Mouse (Mus musculus): ENCODE results near the gene Ppp4r4.
A peak's percentile ranks its signal among the peaks of the same experiment; 100 is the strongest.

Ppp4r4 gene

DNA sequence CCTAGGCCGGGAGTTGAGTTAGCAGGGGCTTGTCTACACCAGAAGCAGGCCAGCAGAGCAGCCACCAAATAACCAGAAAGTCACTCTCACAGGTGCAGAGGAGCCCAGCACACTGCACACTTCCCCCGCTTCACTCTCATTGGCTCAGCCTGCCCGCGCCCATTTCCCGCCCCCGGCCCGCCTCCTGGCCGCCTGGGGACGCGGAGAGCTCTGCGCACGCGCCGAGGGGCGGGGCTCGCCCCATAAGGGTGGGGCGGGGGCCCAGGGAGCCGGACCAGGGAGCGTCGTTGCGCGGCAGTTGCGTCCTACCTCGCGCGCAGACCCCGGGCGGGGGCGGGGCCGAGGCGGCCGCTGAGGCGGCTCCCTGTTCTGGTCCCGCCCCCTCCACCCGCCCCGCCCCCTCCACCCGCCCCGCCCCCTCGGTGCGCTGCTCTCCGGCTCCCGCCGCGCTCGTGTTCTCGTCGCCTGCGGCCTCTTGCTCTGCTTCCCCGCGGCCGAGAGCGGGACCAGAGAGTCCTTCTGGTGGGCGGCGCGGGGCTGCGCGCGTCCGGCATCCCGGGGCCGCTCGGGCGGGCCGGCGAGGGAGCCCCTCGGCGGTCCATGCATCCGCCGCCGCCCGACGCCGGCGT, at the start of gene Ppp4r4:
Gene Ppp4r4, plus strand, starts transcription at position 264 of the 629 bp plus-strand sequence.
- peak; percentile 95 to 96 for DNase-seq (ENCODE audit: low spot score in 2 of 2)

DNA sequence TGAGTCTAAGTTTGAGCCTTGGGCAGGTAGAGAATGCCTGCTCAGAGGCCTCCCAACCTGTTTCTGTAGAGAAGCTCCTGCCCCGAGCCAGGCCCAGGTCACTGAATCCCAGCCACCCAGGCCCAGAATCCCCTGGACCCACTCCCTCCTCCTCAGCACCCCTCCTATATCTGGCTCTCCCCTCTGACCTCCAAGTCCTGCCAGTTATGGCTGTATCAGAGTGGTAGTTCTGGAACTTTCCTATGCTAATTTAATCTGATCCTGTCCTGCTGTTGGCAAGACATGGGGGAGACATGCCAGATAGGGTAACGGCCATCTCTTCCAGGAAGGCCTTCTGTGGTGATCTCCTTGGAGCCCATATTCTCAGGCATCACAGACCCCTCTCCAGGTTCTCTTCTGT, 49.3 kb upstream of the Ppp4r4 start:
- no peak for DNase-seq (ENCODE audit: low spot score in 2 of 2)

DNA sequence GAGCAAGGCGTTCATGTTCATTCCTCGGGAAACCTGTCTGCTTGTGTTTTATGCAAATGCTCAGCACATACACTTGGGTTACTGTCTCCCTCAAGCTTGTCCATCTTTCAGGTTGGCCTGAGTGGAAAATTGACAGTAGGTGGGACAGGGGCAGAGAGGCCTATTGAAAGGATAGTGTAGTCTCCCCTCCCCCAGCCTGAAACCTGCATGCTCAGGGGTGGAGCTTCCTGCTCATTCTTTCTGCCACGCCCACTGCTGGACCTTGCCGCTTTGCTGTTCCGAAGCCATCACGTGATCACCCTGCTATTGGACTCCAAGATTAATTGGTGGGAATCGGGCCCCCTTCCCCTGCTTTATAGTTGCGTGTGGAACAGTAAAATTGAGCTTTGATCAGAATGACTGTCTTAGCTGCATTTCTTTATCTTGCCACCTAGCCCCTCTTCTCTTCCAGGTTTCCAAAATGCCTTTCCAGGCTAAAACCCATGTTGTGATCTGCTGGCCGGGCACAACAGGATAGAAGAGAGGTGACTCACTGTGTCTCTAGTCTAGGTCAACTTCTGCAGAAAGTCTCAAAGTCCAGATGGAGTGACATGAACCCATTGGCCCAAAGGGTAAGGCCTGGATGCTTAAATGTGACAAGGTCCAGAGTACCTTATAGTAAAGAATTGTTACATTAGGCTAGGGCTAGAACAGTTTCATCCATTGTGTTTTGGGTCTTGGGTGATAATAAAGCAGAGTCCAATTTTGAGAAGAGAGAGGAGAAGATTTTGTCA, 47.7 kb upstream of the Ppp4r4 start:
- peak in 1 of 2 experiments; percentile 5 for DNase-seq (ENCODE audit: low spot score in 2 of 2)

DNA sequence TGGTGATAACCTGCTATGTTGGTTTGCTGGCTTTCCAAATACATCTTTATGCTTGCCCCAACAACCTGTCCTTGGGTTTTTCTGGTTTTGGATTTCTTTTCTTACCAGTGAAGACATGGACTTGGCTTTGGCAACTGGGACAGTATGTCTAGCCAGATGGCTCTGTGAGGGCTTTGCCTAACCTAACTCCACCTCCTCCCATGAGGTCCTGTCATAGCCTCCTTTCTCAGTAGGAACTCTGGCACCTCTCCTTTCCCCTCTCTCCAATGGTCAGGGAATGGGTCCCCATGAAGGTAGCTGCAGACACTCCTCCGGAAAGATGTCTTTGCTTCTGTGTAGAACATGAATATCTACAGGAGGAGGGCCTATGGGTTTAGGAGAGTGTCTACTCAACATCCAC, 45.4 kb upstream of the Ppp4r4 start:
- no peak for DNase-seq (ENCODE audit: low spot score in 2 of 2)

DNA sequence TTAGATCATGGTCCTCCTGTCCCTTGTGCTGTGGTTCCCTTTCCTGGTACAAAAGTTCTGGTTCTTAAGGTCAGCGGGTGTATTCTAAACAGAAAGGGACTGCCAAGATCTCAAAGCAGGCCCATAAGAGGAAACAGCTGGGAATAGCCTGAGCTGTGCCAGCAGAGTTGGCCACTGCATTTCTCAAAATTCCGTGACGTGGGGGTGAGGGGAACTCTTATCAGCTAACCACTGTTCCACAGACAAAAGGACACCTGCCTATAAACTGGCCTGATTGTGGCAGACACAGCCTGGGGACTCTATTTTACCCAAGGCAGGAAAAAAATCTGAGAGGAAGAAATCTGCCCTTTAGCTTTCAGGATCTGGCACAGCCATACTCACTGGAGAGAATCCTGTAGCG, 44.8 kb upstream of the Ppp4r4 start:
- DNase-seq (ENCODE audit: low spot score in 2 of 2): no peak

DNA sequence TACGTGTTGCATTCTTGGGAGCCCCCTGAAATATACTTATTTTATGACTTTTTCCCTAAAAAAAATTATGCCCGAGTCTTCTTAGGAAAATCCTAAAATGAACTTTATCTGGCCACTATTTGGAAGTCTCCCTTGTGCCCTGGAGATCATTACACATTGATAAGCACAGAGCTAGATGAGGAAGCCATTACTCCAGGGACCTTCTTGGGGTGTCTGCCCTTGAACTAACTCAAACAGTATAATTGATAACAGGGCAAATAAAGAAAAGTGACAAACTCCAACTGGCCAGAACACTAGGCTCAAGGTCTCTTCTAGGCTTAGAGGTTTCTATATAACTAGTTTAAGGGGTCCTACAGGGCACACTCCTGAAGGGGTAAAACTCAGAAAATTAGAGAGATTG, 44.3 kb upstream of the Ppp4r4 start:
- no peak for DNase-seq (ENCODE audit: low spot score in 2 of 2)

DNA sequence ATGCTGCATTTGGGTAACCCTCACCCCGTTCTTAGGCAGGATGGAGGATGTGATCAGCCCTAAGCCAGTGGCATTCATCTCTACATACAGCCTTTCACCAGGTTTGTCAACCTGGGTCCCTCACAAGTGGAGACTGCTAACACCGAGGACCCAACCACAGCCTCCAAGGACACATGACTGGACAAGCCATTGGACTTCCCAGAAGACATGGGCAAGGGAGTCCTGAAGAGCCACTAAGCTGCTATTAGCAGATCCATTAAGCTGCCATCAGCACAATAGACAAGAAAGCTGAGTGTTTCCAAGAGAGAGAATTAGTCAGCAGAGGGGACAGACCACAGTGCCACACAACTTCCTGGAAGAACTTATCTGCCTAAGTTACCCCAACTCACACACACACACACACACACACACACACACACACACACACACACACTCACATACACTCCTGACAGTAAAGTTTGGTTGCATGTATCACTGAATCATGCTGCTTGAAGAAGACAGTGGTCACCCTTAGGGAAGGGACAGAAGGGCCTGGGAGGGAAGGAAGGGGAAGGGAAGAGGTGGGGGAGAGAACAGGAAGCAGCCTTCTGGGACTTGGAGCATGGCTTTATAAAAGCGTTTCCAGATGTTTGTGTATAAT, 40.9 kb upstream of the Ppp4r4 start:
- no peak for DNase-seq (ENCODE audit: low spot score in 2 of 2)

DNA sequence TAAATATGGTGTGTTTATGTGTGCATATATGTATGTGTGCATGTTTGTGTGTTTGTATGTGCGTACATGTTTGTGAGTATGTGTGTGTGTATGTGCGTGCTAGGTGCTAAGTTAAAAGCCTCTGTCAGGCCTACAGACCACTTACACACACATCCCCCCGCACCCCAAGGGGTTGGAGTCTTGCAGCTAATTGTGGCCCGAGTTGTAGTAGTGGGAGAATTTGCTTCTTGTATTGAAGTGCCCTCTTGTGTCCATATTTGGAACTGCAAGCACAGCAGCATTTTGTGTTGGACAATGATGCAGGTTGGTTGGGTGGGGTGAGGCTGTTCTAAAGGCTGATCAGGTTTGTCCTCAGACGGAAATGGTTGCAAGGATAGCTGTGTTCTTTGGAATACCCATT, 39.3 kb upstream of the Ppp4r4 start:
- peak; percentile 61 to 75 for DNase-seq (ENCODE audit: low spot score in 2 of 2)

DNA sequence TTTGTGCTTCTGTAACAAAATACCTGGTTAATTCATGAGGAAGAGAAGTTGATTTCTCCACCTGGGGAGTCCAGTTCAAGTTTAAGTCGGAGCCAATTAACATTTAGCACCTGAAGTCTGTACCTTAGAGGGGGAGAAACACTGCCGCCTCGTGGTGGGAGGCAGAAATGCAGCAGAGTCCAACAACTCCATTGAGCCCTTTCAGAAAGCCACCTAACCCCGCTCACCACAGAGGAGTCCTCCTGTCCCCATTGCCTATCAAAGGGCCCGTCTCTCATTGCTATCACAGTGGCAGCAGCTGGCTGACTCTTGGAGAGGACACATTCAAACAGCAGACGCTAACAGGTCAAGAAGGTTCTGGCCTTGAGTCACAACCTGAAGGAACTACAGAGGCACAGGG, 37.6 kb upstream of the Ppp4r4 start:
- DNase-seq (ENCODE audit: low spot score in 2 of 2): no peak

DNA sequence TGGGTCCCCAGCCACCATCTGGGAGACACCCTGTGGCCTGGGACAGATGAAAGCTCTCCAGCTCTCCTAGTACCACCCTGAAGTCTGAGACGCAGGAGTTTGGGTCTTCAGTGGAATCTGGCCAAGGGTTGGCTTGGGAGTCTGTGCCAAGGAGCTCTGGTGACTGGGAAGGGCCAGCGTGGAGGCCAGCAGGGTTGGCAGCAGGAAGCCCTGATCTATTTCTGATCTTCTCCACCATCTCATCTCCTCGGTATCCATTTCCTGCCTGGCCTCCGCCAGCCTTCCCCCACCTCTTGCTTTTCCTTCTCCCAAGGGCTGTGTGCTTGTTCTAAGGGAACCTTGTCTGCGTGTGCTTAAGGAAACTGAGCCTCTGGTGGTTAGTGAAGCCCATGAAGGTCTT, 33.3 kb upstream of the Ppp4r4 start:
- no peak for DNase-seq (ENCODE audit: low spot score in 2 of 2)

DNA sequence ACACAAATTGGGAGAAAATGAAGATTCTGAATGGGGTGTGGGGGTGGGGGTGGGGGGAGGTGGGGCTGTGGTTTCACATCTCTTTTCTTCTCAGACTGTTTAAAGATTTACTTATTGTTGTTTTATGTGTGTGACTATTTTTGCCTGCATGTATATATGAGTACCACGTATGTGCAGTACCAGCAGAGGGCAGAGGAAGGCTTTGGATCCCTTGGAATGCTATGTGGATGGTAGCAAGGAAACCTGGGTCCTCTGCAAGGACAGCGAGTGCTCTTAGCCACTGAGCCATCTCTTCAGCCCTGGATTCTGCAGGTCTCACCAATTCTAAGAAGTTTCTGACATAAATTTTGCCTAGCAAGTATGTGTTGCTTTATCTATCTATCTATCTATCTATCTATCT, 32.8 kb upstream of the Ppp4r4 start:
- DNase-seq (ENCODE audit: low spot score in 2 of 2): no peak

DNA sequence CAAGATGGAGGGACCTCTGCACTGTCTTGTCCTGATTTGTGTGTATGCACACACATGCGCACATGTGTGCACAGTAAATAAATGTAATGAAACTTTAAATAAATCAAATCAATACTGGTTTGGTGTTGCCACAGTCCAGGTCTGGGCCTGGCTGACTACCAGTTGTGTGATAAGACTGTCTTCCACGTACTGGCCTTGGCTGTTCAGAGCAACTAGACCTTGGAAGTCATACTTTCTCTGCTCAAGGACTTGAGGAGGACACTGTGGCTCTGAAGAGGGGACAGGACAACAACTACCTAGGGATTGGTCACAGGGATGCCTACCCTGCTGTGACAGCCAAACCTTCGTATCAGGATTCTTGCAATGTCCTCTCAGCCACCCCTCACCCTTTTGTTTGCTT, 28.8 kb upstream of the Ppp4r4 start:
- no peak for DNase-seq (ENCODE audit: low spot score in 2 of 2)

DNA sequence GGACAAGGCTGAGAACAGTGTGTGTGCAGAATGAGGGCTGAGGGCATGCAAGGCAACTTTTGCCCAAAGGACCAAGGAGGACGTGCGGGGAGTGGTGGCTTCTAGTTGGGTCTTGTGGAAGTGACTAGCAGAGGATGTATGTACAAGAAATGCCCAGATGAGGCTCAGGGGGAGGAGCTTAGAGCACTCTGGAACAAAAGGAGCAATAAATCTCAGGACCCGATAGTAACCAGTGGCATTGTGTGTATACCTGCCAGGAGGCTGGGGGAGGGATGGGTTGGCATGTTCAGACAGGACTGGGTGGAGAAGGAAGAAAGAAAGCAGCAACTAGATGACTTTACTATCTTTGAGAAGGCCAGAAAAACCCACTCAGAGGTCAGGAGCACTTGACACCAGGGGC, 27.7 kb upstream of the Ppp4r4 start:
- DNase-seq (ENCODE audit: low spot score in 2 of 2): no peak

DNA sequence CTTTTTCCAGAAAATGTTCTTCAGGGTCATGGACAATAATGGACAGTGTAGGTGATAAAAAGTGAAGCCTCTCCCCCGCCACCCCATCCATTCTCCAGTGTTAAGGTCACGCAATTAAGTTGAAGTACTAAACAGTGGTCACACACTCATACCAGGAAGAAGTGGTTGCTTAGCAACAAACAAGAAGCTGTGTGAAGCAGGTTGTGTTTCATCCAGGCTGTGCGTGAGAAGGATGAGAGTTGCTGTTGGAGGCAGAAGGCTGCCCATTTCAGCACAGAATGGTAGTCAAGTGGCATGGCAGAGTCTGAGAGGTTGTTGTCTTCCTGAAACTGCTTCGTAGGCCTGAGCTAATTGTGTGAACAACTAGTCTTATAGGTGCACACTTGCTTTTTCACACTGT, 23.7 kb upstream of the Ppp4r4 start:
- no peak for DNase-seq (ENCODE audit: low spot score in 2 of 2)

DNA sequence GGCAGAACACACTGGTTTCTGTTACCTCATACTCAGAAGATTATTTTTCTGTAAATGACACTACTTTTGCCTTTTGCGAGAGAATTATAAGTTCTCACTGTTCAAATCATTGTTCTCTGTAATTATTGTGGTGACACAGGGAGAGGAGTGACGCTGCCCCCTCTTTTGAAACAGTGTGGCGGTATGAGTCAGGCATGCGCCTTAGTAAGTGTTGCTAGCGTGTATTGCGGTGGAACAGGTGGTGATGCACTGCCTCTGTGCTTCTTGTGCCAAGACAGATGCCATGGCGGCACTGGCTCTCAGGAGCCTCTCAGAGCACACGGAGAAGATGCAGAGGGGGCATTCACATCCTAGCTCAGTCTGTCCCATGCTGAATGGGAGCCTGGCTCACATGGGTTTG, 22.2 kb upstream of the Ppp4r4 start:
- DNase-seq (ENCODE audit: low spot score in 2 of 2): peak; percentile 39 to 53

DNA sequence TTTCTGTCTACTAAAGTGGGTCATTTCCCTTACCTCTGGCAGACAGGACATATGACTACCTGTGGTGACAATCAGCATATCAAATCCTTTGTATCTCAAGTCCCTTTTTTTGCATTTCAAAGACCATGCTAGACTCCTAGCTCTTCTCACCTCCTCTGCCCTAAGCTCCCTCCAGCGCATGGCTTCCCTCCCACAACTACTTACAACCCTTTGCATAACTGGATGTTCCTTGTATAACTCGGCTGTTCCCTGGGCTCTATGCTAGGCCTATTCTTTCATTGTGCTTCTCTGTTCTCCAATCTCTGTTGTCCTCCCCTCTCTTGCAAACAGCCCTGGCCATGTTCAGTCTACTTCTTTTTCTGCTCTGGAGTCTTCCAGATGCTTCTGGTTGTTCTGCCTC, 20.5 kb upstream of the Ppp4r4 start:
- DNase-seq (ENCODE audit: low spot score in 2 of 2): no peak

DNA sequence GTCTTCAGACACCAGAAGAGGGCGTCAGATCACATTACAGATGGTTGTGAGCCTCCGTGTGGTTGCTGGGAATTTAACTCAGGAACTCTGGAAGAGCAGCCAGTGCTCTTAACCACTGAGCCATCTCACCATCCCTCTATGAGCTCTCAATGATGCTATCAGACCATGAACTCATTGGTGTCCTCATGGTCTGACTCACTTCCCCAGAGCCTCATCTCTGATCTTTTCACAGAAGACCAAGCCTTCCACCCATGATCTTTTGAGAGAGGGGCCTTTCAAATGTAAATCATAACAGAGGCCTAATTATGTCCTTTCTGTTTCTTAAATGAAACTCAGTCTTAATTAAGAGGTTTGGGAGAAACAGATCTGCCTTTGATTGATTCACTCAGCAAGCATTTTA, 19.0 kb upstream of the Ppp4r4 start:
- DNase-seq (ENCODE audit: low spot score in 2 of 2): no peak

DNA sequence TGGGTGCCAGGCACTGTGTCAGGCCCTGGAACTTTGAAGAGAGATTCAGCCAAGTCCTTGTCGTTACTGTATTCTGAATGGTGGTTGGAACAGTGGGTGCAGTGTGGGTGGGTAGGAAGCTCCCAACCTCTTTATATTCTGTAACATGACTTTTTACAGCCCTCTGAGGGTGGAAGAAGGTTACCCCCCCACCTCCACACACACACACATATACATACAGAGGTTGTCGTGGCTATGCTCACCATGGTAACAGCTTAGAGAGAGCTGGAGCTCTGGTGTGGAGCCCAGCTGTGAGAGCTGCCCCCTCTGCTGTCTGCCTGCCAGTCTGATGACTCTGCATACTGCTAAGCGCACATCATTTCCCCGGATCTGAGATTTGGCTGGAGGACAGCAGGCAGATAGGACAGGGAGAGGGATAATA, 18.6 kb upstream of the Ppp4r4 start:
- peak; percentile 76 to 85 for DNase-seq (ENCODE audit: low spot score in 2 of 2)

DNA sequence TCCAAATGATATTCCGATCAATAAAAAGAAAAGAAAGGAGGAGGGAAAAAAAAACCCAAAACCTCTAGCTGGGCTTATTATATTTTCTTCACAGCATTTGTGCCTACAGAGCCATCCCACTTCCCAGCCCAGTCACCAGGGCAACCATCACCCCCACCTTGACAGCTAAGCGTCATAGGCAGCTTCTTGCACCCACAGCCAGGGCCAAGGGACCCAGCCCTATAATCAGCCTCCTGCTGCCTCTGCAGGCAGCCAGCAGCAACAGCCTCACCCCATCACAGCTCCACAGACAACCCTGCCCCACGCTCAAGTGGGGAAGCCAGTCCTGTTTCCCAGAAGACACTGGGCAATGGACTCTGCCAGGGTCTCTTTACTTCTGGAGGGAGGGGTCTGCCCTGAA, 17.7 kb upstream of the Ppp4r4 start:
- DNase-seq (ENCODE audit: low spot score in 2 of 2): peak; percentile 70 to 77

DNA sequence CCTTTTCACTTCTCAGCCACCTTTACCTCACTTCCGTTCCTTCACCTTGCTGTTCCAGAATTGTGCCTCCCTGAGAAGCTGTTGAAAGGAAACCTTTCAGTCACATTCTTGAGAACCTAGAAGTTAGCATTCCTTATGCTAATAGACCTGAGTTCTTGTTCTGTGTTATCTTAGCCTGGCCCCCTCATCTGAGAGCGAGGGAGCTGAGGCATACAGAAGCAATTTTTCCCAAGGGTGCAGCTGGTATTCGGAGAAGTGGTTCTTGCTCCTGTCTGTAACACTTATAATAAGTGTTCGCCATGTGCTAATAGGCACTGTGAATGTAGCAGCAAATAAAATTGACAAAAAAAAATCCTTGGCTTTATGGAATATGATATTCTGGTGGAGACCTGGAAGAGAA, 16.4 kb upstream of the Ppp4r4 start:
- DNase-seq (ENCODE audit: low spot score in 2 of 2): no peak

DNA sequence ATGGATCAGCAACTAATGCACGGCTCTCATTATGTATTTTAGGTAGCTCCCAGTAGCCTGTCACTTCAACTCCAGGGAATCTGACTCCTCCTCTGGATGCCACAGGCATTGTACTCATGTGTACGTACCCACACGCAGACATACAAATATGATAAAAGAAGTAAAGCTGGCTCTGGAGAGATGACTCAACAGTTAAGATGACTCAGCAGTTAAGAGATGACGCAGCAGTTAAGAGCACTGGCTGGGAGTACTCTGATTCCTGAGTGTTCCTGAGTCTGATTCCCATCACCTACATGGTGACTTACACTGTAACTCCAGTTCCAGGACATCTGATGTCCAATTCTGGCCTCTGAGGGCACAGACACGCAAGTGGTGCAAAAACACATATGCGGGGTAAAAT, 13.4 kb upstream of the Ppp4r4 start:
- no peak for DNase-seq (ENCODE audit: low spot score in 2 of 2)

DNA sequence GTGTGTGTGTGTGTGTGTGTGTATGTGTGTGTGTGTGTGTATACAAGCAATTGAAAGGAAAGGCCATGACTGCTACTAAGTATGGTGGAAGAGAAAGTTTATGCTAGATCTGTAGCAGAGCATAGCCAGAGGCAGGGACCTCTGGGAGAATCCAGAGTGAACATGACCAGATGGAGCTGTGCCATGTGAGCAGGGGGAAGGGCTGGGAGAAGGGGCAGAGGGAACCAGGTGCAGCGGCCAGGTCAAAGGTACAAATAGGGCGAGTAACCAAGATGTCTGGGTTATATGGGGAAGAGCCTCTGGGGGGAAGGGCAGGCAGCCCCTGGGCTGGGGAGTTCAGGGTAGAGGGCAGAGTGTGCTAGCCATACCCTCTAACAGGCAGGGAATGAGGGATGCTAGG, 1.5 kb upstream of the Ppp4r4 start:
- DNase-seq (ENCODE audit: low spot score in 2 of 2): peak in 1 of 2 experiments; percentile 24

Measured in right cerebral cortex, postnatal 10 days (tissue).